Comparison of ENCODE assay signal across 27 mouse cellular contexts in genomic region chr13:100706206-100706605, GRCm38 (mm10). TPM values are rescaled to one million over a fixed set of nuclear protein-coding genes. Genes with fewer than 3 reads are reported as not detected.
"Had no signal": no experiment of that assay in that cellular context is flagged by ENCODE, and none has a peak within 500 bp of the region (broad histone marks: within the 10 kb centered on the region; RNA-seq: fewer than 3 reads in every experiment).

No protein-coding gene starts in this region.

- H3K9me3 ChIP-seq: embryonic facial prominence, embryonic 10.5 days; embryonic facial prominence, embryonic 12.5 days; embryonic facial prominence, embryonic 13.5 days; embryonic facial prominence, embryonic 15.5 days; forebrain, embryonic 10.5 days; forebrain, embryonic 12.5 days; forebrain, embryonic 13.5 days had no signal

- ATAC-seq: forebrain, embryonic 13.5 days; forebrain, embryonic 14.5 days; forebrain, embryonic 16.5 days; forebrain, postnatal 0 days had no signal

- H3K4me1 ChIP-seq: embryonic facial prominence, embryonic 10.5 days; embryonic facial prominence, embryonic 12.5 days; embryonic facial prominence, embryonic 13.5 days; embryonic facial prominence, embryonic 15.5 days; forebrain, embryonic 10.5 days; forebrain, embryonic 12.5 days; forebrain, embryonic 13.5 days had no signal

- H3K4me2 ChIP-seq: embryonic facial prominence, embryonic 12.5 days; embryonic facial prominence, embryonic 13.5 days; embryonic facial prominence, embryonic 15.5 days; forebrain, embryonic 12.5 days; forebrain, embryonic 13.5 days had no signal

- H3K4me3 ChIP-seq: embryonic facial prominence, embryonic 10.5 days; embryonic facial prominence, embryonic 12.5 days; embryonic facial prominence, embryonic 13.5 days; embryonic facial prominence, embryonic 15.5 days; erythroblast, embryonic 14.5 days; forebrain, embryonic 10.5 days; forebrain, embryonic 12.5 days; forebrain, embryonic 13.5 days; gastrocnemius, adult 2 months; heart, adult 2 months had no signal

- H3K9ac ChIP-seq: embryonic facial prominence, embryonic 12.5 days; embryonic facial prominence, embryonic 13.5 days; embryonic facial prominence, embryonic 15.5 days; forebrain, embryonic 12.5 days; forebrain, embryonic 13.5 days; forebrain, postnatal 0 days had no signal

- H3K27me3 ChIP-seq: embryonic facial prominence, embryonic 12.5 days; embryonic facial prominence, embryonic 13.5 days; embryonic facial prominence, embryonic 15.5 days; forebrain, embryonic 12.5 days; forebrain, embryonic 13.5 days had no signal

- H3K27ac ChIP-seq: embryonic facial prominence, embryonic 10.5 days; embryonic facial prominence, embryonic 12.5 days; embryonic facial prominence, embryonic 13.5 days; embryonic facial prominence, embryonic 15.5 days; forebrain, embryonic 10.5 days; forebrain, embryonic 12.5 days; forebrain, embryonic 13.5 days; gastrocnemius, adult 2 months; heart, adult 2 months had no signal

- DNase-seq: cerebellum, adult 2 months; cerebellum, adult 8-10 months; cerebellum, adult 9-10 months; cerebellum, adult 9-11 months; cerebellum, postnatal 10 days; cerebellum, postnatal 14 days; cerebellum, postnatal 25 days; cerebellum, postnatal 36 days; embryo, embryonic 11 days; forebrain, postnatal 0 days; gastrocnemius, adult 2 months; gastrocnemius, postnatal 10 days; gastrocnemius, postnatal 14 days; gastrocnemius, postnatal 25 days; gastrocnemius, postnatal 36 days; heart, adult 18-20 months; heart, adult 2 months had no signal

RNA-seq across cellular contexts. Expression of gene Ccdc125, which starts 36.7 kb away (rescaled TPM):
- polyA plus RNA-seq: erythroblast, embryonic 14.5 days had no signal
